Mouse (Mus musculus): Measurements from ENCODE around the gene Bex6.

- TF ChIP-seq CTCF (IDR thresholded peaks at IDR 0.05; ENCODE audit: borderline replicate concordance, control insufficient read depth, extremely low read depth, insufficient read depth, low read length, poor library complexity) (no peak), POLR2A (IDR thresholded peaks at IDR 0.05; ENCODE audit: control insufficient read depth, extremely low read depth, insufficient read depth, low read length, poor library complexity) (no peak)
These were observed 22.3 kb upstream of the Bex6 start for GRCm38 (mm10) chr16:32157369-32157768.

Measured in thymus, adult 2 months (tissue).